Mouse (Mus musculus) cerebellum, postnatal 10 days (tissue): ENCODE measurements around the gene Exosc8.
A peak's percentile ranks its signal among the peaks of the same experiment; 100 is the strongest.
"Not testable (repeated sequence)": the region's sequence is repeated elsewhere in the genome, so short reads cannot be mapped to it uniquely, and the experiment has no call there.

Source experiments
- DNase-seq, 2 experiments: peaks; one replicate each; pipeline ENCODE4 v3.0.0; 2021; ENCODE audit warnings: mixed read lengths in 2 of 2

The Exosc8 gene

GRCm38 (mm10) chr3:54734411-54735246 is 564 bp downstream of the Exosc8 start:
- peak; percentile 96 to 97 for DNase-seq

GRCm38 (mm10) chr3:54732371-54732770 is 2.8 kb downstream of the Exosc8 start:
- no peak for DNase-seq

DNA sequence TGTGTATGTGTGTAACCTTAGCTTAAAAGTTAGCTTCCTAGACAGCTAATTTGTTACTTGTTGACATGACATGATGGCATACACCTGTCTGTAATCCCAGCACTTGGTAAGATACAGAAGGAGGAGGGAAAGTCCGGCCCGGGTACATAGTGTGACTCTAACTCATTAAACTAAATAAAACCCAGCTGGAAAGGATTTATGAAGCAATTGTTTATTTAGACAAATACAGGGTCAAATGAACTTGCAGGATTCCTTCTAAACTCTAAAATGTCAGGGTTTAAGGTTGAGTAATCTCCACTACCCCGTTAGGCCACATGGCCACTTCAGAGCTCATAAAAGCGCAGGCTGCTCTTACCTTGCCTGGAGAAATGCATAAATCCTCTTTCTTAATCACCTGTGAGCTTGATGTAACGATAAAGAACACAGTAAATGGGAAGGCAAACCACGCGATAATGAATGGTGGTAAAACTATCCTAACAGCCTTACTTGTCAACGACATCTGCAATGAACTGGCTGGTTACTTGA is 3.5 kb downstream of the Exosc8 start:
- DNase-seq = no peak

- DNase-seq = no peak
Observed at GRCm38 (mm10) chr3:54728100-54728499, 7.1 kb downstream of the Exosc8 start.

DNA sequence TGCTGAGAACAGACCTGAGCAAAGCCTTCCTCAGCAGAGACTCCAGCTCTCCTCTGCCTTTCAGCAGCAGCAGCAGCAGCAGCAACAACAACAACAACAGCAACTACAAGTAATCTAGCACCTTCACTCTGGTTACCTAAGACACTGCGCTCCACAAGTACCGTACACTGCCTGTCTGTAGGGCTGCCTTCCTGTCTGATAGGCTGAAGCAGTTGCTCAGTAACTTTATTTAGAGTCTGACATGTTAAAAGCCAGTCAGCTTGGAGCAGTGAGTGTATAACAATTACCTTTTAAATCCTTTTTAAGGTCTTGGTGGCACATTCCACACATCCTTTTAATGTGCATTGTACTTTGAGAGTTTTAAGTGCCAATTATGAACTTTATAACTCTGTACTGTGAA is 7.6 kb downstream of the Exosc8 start:
- no peak for DNase-seq

DNA sequence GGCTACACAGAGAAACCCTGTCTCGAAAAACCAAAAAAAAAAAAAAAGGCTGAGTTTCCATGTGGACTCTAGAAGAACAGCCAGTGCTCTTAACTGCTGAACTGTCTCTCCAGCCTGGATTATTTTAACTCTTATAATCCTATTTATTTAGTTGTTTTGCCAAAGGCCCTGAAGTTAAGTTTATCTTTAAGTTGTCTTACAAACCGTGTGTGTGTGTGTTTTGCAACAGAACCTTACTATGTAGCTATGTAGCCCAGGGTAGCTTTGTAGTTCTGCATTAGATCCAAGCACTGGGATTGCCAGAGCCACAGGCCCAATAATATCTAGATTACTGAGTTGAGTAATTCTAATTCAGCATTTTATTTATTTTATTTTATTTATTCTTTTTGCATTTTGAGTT is 9.8 kb downstream of the Exosc8 start:
- no peak for DNase-seq

GRCm38 (mm10) chr3:54723741-54724500 is 11.3 kb downstream of the Exosc8 start:
- no peak for DNase-seq

DNA sequence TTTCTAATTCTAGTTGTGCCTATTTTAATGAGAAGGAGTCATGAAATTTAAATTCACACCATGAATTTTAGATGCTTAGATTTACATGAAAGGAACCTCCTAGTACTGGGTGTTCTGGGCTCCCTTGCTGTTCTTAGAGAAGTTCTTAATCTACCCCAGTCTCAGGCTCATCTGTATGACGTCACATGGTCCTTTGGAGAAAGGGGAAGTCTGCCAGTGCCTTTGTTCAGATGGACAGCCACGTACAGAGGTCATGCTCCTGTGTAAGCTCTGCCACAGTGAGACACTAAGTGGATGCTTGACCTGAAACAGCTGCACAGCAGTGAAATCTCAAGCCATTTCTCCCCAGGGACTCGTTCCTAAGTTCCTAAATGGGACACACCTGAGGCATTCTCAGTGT is 16.2 kb downstream of the Exosc8 start:
- no peak for DNase-seq

- DNase-seq = no peak
Observed at GRCm38 (mm10) chr3:54717348-54717747, 17.8 kb downstream of the Exosc8 start.

GRCm38 (mm10) chr3:54715461-54715860 is 19.7 kb downstream of the Exosc8 start:
- no peak for DNase-seq

DNA sequence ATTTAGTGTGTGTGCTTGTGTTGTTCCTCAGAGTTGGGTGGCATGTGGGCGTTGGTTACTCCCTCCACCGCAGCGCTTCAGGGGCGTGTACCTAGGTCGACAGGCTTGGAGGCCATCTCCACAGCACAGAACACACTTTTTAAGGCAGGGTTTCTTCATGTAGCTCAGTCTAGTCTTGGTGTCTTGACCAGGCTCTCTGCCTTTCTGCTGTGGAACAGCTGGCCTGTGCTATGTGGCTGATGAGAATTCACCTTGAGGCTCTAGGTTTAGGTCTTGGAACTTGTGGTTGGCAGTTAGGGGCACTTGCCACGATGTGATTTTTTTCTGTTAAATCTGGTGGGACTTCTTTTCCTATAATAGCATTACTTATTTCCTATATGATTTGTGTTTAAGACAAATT is 20.9 kb downstream of the Exosc8 start, which contains the start of gene Gm21958:
Gm21958 (minus strand) TSS at position 101 of the 400 bp plus-strand sequence.
- DNase-seq = no peak

DNA sequence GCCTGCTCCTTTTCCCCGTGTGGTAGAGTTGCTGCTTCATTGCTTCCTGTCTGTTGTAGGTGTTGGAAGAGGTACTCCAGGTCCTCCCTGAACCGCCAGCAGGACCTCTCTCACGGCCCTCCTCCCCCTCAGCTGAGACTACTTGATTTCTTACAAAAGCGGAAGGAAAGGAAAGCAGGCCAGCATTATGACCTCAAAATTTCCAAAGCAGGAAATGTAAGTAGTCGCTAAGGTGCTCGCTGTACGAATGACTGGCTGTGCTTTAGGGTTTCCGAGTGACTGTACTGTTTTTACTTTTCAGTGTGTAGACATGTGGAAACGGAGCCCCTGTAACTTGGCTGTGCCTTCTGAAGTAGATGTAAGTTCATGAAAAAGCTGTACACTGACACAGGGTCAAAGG is 26.2 kb downstream of the Exosc8 start:
- DNase-seq = no peak

DNA sequence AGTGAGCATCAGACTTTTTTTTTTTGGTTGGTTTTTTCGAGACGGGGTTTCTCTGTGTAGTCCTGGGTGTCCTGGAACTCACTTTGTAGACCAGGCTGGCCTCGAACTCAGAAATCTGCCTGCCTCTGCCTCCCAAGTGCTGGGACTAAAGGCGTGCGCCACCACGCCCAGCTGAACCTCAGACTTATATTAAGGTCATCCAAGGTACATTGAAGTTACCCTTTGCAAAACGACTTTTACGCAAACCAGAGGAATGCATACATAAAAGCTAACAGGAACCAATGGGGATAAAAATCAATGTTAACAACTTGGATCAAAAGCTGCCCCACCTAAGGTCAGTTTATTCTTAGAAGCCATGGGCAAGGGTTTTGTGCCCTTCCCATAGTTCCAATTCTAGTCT is 31.1 kb downstream of the Exosc8 start:
- DNase-seq = not testable (repeated sequence)

- no peak for DNase-seq
Observed at GRCm38 (mm10) chr3:54699759-54700301, 35.4 kb downstream of the Exosc8 start.

DNA sequence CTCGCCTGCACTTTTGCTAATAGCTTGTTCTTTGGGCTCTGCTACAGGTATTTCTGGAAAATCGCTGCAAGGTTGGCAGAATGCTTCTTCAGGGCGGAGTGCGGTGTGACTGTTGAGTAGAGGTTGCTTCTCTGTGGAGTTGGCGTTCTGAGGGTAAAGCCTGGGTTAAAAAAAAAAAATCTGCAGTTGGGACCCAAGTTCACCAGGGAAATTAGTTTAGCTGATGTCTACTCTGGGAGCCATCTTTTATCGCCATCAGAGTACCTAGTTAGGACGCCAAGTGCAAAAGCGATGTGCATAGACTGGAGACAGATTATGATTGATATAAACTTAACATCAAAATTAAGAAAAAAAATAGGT is 42.2 kb downstream of the Exosc8 start:
- DNase-seq = no peak

- DNase-seq = peak; percentile 95 to 98
Observed at GRCm38 (mm10) chr3:54692202-54693055, 42.8 kb downstream of the Exosc8 start, which contains the start of gene Supt20. Supt20 (plus strand) TSS chr3:54692807.

GRCm38 (mm10) chr3:54689091-54689490 is 46.1 kb downstream of the Exosc8 start:
- peak in 1 of 2 experiments; percentile 45 for DNase-seq

- DNase-seq = no peak
Observed at GRCm38 (mm10) chr3:54687245-54687644, 47.9 kb downstream of the Exosc8 start.

- no peak for DNase-seq
Observed at GRCm38 (mm10) chr3:54685202-54685601, 50.0 kb downstream of the Exosc8 start.

- DNase-seq = no peak
Observed at GRCm38 (mm10) chr3:54681310-54682204, 53.6 kb downstream of the Exosc8 start.
